In the genomic region with DNA sequence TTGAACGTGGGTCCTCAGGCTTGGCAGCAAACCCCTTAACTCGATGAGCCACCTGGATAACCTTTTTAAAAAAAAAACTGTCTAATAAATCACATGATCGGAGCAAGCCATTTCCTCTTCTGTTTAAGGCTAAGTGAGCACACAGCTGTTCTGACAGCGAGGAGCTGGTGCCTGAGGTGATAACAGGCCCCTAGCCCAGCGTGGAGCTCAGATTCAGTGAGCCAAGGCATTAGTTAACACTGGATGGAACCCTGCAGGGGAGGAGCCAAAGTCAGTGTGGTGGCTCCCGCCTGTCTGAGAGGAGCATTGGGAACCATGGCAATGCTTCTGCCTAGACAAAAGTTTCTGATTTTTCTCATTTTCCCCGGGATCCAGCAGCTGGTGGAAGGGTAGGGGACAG, we compare ENCODE assay signal across 11 mouse cellular contexts. TPM values are rescaled to one million over a fixed set of nuclear protein-coding genes. Genes with fewer than 3 reads are reported as not detected.
A peak's percentile ranks its signal among the peaks of the same experiment; 100 is the strongest.
DNase-seq lines count a peak whose midpoint lies in the region; ATAC-seq and TF ChIP-seq lines count a peak whose summit lies in the region.
"Had no signal": no experiment of that assay in that cellular context is flagged by ENCODE, and none has a peak within 500 bp of the region (broad histone marks: within the 10 kb centered on the region; RNA-seq: fewer than 3 reads in every experiment).

No protein-coding gene starts in this region.

- DNase-seq in heart, adult 2 months: no peak
- no peak for DNase-seq in midbrain, embryonic 11.5 days (ENCODE audit: low spot score, missing footprints)
- DNase-seq in hindbrain, embryonic 14.5 days (ENCODE audit: low spot score): no peak
- DNase-seq in urinary bladder, postnatal 14 days (ENCODE audit: low spot score): no peak
- DNase-seq: lung, adult 18-20 months; right cerebral cortex, postnatal 14 days had no signal

- H3K4me1 ChIP-seq in heart, embryonic 12.5 days (replicated peaks): peaks cover 4% of the 10 kb centered on the region
- no peaks in the 10 kb centered on the region for H3K4me1 ChIP-seq in heart, adult 2 months (ENCODE audit: control insufficient read depth, insufficient read depth, low read length)
- 0 out of 2 replicates have a peak, but pooled peaks cover 2% of the 10 kb centered on the region for H3K4me1 ChIP-seq in midbrain, embryonic 13.5 days (replicated peaks)
- no peaks in the 10 kb centered on the region for H3K4me1 ChIP-seq in midbrain, embryonic 11.5 days (ENCODE audit: control insufficient read depth, insufficient read depth, low read length)
- no peaks in the 10 kb centered on the region for H3K4me1 ChIP-seq in hindbrain, embryonic 14.5 days (replicated peaks; ENCODE audit: control insufficient read depth, insufficient read depth, low read length)
- H3K4me1 ChIP-seq in neural tube, embryonic 14.5 days (ENCODE audit: control insufficient read depth, insufficient read depth, low read length): no peaks in the 10 kb centered on the region

- H3K9ac ChIP-seq in heart, embryonic 12.5 days: no peak overlapping the region
- H3K9ac ChIP-seq in heart, adult 2 months (ENCODE audit: low read depth, low read length): no peak overlapping the region
- H3K9ac ChIP-seq in midbrain, embryonic 13.5 days (replicated peaks): no peak overlapping the region
- H3K9ac ChIP-seq in midbrain, embryonic 11.5 days (ENCODE audit: low read length): no peak overlapping the region
- no peak overlapping the region for H3K9ac ChIP-seq in hindbrain, embryonic 14.5 days
- no peak overlapping the region for H3K9ac ChIP-seq in neural tube, embryonic 14.5 days (replicated peaks; ENCODE audit: low read depth, low read length)

- no peak for TF ChIP-seq POLR2A in heart, adult 2 months (IDR thresholded peaks at IDR 0.05; ENCODE audit: insufficient read depth, low read depth, low read length)

- no peaks in the 10 kb centered on the region for H3K36me3 ChIP-seq in heart, embryonic 12.5 days
- H3K36me3 ChIP-seq in heart, adult 2 months (ENCODE audit: control insufficient read depth, insufficient read depth, low read length): no peaks in the 10 kb centered on the region
- no peaks in the 10 kb centered on the region for H3K36me3 ChIP-seq in midbrain, embryonic 13.5 days
- no peaks in the 10 kb centered on the region for H3K36me3 ChIP-seq in midbrain, embryonic 11.5 days (ENCODE audit: control insufficient read depth, insufficient read depth, low read length)
- no peaks in the 10 kb centered on the region for H3K36me3 ChIP-seq in hindbrain, embryonic 14.5 days (replicated peaks; ENCODE audit: control insufficient read depth, insufficient read depth)
- no peaks in the 10 kb centered on the region for H3K36me3 ChIP-seq in neural tube, embryonic 14.5 days (ENCODE audit: control insufficient read depth, insufficient read depth, low read length)

- TF ChIP-seq EP300 in heart, adult 2 months (IDR thresholded peaks at IDR 0.05; ENCODE audit: insufficient read depth, low read depth, low read length): no peak

- H3K27me3 ChIP-seq in heart, embryonic 12.5 days (replicated peaks): no peaks in the 10 kb centered on the region
- H3K27me3 ChIP-seq in heart, adult 2 months (ENCODE audit: control insufficient read depth, insufficient read depth, low read length): no peaks in the 10 kb centered on the region
- no peaks in the 10 kb centered on the region for H3K27me3 ChIP-seq in midbrain, embryonic 13.5 days
- H3K27me3 ChIP-seq in midbrain, embryonic 11.5 days (ENCODE audit: control insufficient read depth, insufficient read depth, low read length): no peaks in the 10 kb centered on the region
- H3K27me3 ChIP-seq in hindbrain, embryonic 14.5 days (ENCODE audit: control insufficient read depth, insufficient read depth, low read length): no peaks in the 10 kb centered on the region
- H3K27me3 ChIP-seq in neural tube, embryonic 14.5 days (ENCODE audit: control insufficient read depth, insufficient read depth, low read length): no peaks in the 10 kb centered on the region

- TF ChIP-seq CTCF in heart, adult 2 months (IDR thresholded peaks at IDR 0.05): no peak

- peak; percentile 48; the same call in 1 of the 2 replicates for ATAC-seq in heart, embryonic 12.5 days (ENCODE audit: insufficient number of reproducible peaks, low FRiP score)
- peak; percentile 56; the same call in 1 of the 2 replicates for ATAC-seq in midbrain, embryonic 13.5 days
- no peak for ATAC-seq in midbrain, embryonic 11.5 days (ENCODE audit: low FRiP score)
- peak; percentile 53; the same call in 1 of the 2 replicates for ATAC-seq in hindbrain, embryonic 14.5 days (ENCODE audit: low FRiP score)
- peak; percentile 70 for ATAC-seq in neural tube, embryonic 14.5 days (ENCODE audit: low read depth)
- ATAC-seq in cerebellum, adult (ENCODE audit: insufficient number of reproducible peaks, low FRiP score, low TSS enrichment): no peak

- no peaks in the 10 kb centered on the region for H3K9me3 ChIP-seq in heart, embryonic 12.5 days (replicated peaks)
- no peaks in the 10 kb centered on the region for H3K9me3 ChIP-seq in midbrain, embryonic 13.5 days
- no peaks in the 10 kb centered on the region for H3K9me3 ChIP-seq in midbrain, embryonic 11.5 days (ENCODE audit: control insufficient read depth, low read length)
- H3K9me3 ChIP-seq in hindbrain, embryonic 14.5 days (ENCODE audit: control insufficient read depth, low read length): no peaks in the 10 kb centered on the region
- H3K9me3 ChIP-seq in neural tube, embryonic 14.5 days (ENCODE audit: control insufficient read depth, low read length): no peaks in the 10 kb centered on the region

- H3K27ac ChIP-seq in heart, embryonic 12.5 days (ENCODE audit: poor library complexity, severe bottlenecking): no peak overlapping the region
- no peak overlapping the region for H3K27ac ChIP-seq in heart, adult 2 months
- no peak overlapping the region for H3K27ac ChIP-seq in midbrain, embryonic 13.5 days
- no peak overlapping the region for H3K27ac ChIP-seq in midbrain, embryonic 11.5 days (ENCODE audit: low read depth, low read length)
- no peak overlapping the region for H3K27ac ChIP-seq in hindbrain, embryonic 14.5 days
- H3K27ac ChIP-seq in neural tube, embryonic 14.5 days (ENCODE audit: low read depth, low read length): no peak overlapping the region
- H3K27ac ChIP-seq: kidney, postnatal 0 days had no signal

- no peak overlapping the region for H3K4me3 ChIP-seq in heart, embryonic 12.5 days
- no peak overlapping the region for H3K4me3 ChIP-seq in heart, adult 2 months
- H3K4me3 ChIP-seq in midbrain, embryonic 13.5 days (replicated peaks): no peak overlapping the region
- H3K4me3 ChIP-seq in midbrain, embryonic 11.5 days (ENCODE audit: low read depth, low read length): no peak overlapping the region
- H3K4me3 ChIP-seq in hindbrain, embryonic 14.5 days (replicated peaks; ENCODE audit: low read length): no peak overlapping the region
- H3K4me3 ChIP-seq in neural tube, embryonic 14.5 days (ENCODE audit: low read depth, low read length): no peak overlapping the region

- no peak overlapping the region for H3K4me2 ChIP-seq in heart, embryonic 12.5 days
- no peak overlapping the region for H3K4me2 ChIP-seq in midbrain, embryonic 13.5 days (replicated peaks)
- no peak overlapping the region for H3K4me2 ChIP-seq in midbrain, embryonic 11.5 days
- H3K4me2 ChIP-seq in hindbrain, embryonic 14.5 days (replicated peaks): no peak overlapping the region
- H3K4me2 ChIP-seq in neural tube, embryonic 14.5 days (ENCODE audit: low read depth, low read length): no peak overlapping the region

- 16% methylated on average over 7 of the region's 7 CpGs for WGBS in heart, embryonic 12.5 days
- WGBS in heart, adult 2 months: 28% methylated on average over 7 of the region's 7 CpGs
- 33% methylated on average over 7 of the region's 7 CpGs for WGBS in midbrain, embryonic 13.5 days
- WGBS in midbrain, embryonic 11.5 days: 42% methylated on average over 7 of the region's 7 CpGs
- WGBS in hindbrain, embryonic 14.5 days: 24% methylated on average over 7 of the region's 7 CpGs
- WGBS in neural tube, embryonic 14.5 days: 26% methylated on average over 7 of the region's 7 CpGs

- intact Hi-C loops in heart, adult 2 months (cut with DNase I): no loop called here

- H3K79me2 ChIP-seq in heart, adult 2 months (replicated peaks; ENCODE audit: control insufficient read depth, insufficient read depth, low read length): peaks cover 3% of the 10 kb centered on the region; the same call in 1 of the 2 replicates

RNA-seq across cellular contexts. Expression of gene Lrrc20, which starts 35.2 kb away (rescaled TPM):
- 12.6 and 13.3 TPM in 2 replicates for polyA plus RNA-seq in heart, embryonic 12.5 days (2016; fragmentation: Nextera tagmentation; extraction: Ambion mirVana)
- total RNA-seq in heart, adult 2 months (2021): 10 to 100 TPM; 29.9 to 32.0 TPM
- 38.9 and 55.5 TPM in 2 replicates for polyA plus RNA-seq in heart, adult 2 months (2012; rRNA removed)
- 15.6 and 15.9 TPM in 2 replicates for polyA plus RNA-seq in midbrain, embryonic 13.5 days (2015; fragmentation: Nextera tagmentation; extraction: Ambion mirVana)
- 9.8 and 11.3 TPM in 2 replicates for polyA plus RNA-seq in midbrain, embryonic 11.5 days (2014; fragmentation: Nextera tagmentation; extraction: Ambion mirVana)
- polyA plus RNA-seq in hindbrain, embryonic 14.5 days (2014; fragmentation: Nextera tagmentation; extraction: Ambion mirVana): 14.1 and 15.1 TPM in 2 replicates
- 14.8 and 15.4 TPM in 2 replicates for polyA plus RNA-seq in neural tube, embryonic 14.5 days (2014; fragmentation: Nextera tagmentation; extraction: Ambion mirVana)

RNA-seq across cellular contexts. Expression of gene Eif4ebp2, which starts 58.3 kb away (rescaled TPM):
- polyA plus RNA-seq in heart, embryonic 12.5 days (2016; fragmentation: Nextera tagmentation; extraction: Ambion mirVana): 49.7 and 52.7 TPM in 2 replicates
- total RNA-seq in heart, adult 2 months (2021): 10 to 100 TPM; 70.9 to 71.3 TPM
- polyA plus RNA-seq in heart, adult 2 months (2012; rRNA removed): 53.3 and 71.9 TPM in 2 replicates
- polyA plus RNA-seq in midbrain, embryonic 13.5 days (2015; fragmentation: Nextera tagmentation; extraction: Ambion mirVana): 75.5 and 83.2 TPM in 2 replicates
- polyA plus RNA-seq in midbrain, embryonic 11.5 days (2014; fragmentation: Nextera tagmentation; extraction: Ambion mirVana): 30.4 and 32.6 TPM in 2 replicates
- 37.4 and 38.8 TPM in 2 replicates for polyA plus RNA-seq in hindbrain, embryonic 14.5 days (2014; fragmentation: Nextera tagmentation; extraction: Ambion mirVana)
- polyA plus RNA-seq in neural tube, embryonic 14.5 days (2014; fragmentation: Nextera tagmentation; extraction: Ambion mirVana): 33.7 and 40.0 TPM in 2 replicates

Comparison
In these comparisons a context has a peak if more than half of its experiments do, and no peak if none do; other contexts are left out.
1. ATAC-seq: peak in heart, embryonic 12.5 days (single experiment), midbrain, embryonic 13.5 days (single experiment), hindbrain, embryonic 14.5 days (single experiment) and neural tube, embryonic 14.5 days (single experiment); none in midbrain, embryonic 11.5 days (single experiment) and cerebellum, adult (single experiment).